Mouse (Mus musculus): ENCODE results near the gene Dnpep.

The Dnpep gene

DNA sequence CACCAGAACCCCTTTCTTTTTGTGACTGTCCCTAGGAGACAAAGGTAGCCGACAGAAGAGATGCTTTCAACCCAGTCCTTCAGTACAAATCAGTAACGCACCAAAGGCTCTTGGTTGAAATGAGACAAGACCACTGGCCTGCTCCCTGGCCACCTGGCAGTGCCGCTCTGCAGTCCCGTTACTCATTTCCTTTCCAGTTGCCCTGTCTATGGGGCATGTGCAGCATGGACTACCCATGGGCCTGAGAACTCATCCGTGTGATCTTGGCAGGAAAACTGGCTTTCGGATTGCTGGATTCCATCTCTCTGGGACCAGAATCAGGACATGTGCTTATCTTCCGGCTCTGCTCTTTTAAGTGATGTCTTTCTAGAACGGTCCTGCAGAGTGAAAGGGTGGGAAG, 26.5 kb downstream of the Dnpep start:
- H3K9me3 ChIP-seq (ENCODE audit: low read length): no peaks in the 10 kb centered on the region
- no peaks in the 10 kb centered on the region for H3K36me3 ChIP-seq (ENCODE audit: insufficient read depth, low read length)
- H3K4me1 ChIP-seq (replicated peaks; ENCODE audit: low read depth, low read length): peaks cover 29% of the 10 kb centered on the region
- H3K27me3 ChIP-seq (ENCODE audit: insufficient read depth, low read length): peaks cover 6% of the 10 kb centered on the region; the same call in 1 of the 2 replicates
- TF ChIP-seq NANOG (IDR thresholded peaks at IDR 0.05; ENCODE audit: borderline replicate concordance, low read length) (no peak), POU5F1 (IDR thresholded peaks at IDR 0.05; ENCODE audit: borderline replicate concordance, low read length) (no peak), CTCF (conservative IDR thresholded peaks at IDR 0.05; ENCODE audit: low read length) (no peak)
- no peak overlapping the region for H3K4me3 ChIP-seq (replicated peaks; ENCODE audit: low read length)

DNA sequence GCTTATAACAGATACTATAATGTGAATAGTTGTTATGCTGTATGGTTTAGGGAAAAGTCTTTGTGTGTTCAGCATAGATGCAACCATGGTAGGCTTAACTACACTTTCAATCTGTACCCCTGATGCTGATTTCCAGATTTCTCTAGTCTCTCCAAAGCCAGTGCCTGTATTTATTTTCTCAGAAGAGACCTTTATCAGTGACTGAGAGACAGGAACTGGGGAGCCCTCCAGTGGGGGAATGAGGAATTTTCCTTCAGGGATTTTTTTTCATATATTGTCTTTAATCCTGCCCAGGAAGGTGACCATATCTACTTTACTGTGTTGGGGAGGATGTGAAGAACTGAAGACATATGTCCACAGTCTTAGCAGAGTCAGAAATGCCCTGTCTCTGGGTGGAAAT, 27.2 kb downstream of the Dnpep start:
- Histone ChIP-seq H3K4me1 (replicated peaks; ENCODE audit: low read depth, low read length) (peaks cover 29% of the 10 kb centered on the region), H3K36me3 (ENCODE audit: insufficient read depth, low read length) (no peaks in the 10 kb centered on the region), H3K4me3 (replicated peaks; ENCODE audit: low read length) (no peak overlapping the region), H3K9me3 (ENCODE audit: low read length) (no peaks in the 10 kb centered on the region), H3K27me3 (ENCODE audit: insufficient read depth, low read length) (peaks cover 6% of the 10 kb centered on the region; the same call in 1 of the 2 replicates)
- TF ChIP-seq NANOG (IDR thresholded peaks at IDR 0.05; ENCODE audit: borderline replicate concordance, low read length) (no peak), POU5F1 (IDR thresholded peaks at IDR 0.05; ENCODE audit: borderline replicate concordance, low read length) (no peak), CTCF (conservative IDR thresholded peaks at IDR 0.05; ENCODE audit: low read length) (peak; percentile 53)

DNA sequence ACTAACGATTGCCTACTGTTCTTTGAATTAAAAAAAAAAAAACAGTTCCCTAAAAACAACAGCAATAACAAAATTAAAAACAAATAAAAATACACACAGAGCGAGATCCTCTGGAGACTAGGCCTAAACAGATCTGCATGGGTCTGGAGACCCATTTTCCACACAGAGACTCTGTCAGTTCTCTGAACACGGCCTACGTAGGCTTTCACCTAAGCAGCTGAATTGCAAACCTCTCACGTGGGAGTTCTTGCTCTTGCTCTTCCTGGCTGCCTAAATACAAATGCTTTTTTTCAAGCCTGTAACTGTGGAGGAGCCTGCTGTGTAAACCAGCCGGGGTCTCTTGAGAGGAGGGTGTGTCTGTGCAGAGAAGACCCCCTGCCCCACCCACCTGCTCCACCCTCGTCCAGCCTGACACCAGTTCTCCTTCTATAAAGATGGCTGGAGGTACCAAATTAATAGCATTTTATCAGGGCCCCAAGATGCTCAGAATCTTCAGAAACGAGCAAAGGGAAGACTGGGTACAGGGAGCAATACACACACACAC, 27.8 kb downstream of the Dnpep start:
- H3K36me3 ChIP-seq (ENCODE audit: insufficient read depth, low read length): no peaks in the 10 kb centered on the region
- peaks cover 29% of the 10 kb centered on the region for H3K4me1 ChIP-seq (replicated peaks; ENCODE audit: low read depth, low read length)
- no peaks in the 10 kb centered on the region for H3K9me3 ChIP-seq (ENCODE audit: low read length)
- TF ChIP-seq POU5F1 (IDR thresholded peaks at IDR 0.05; ENCODE audit: borderline replicate concordance, low read length): no peak
- no peak for TF ChIP-seq NANOG (IDR thresholded peaks at IDR 0.05; ENCODE audit: borderline replicate concordance, low read length)
- peaks cover 6% of the 10 kb centered on the region; the same call in 1 of the 2 replicates for H3K27me3 ChIP-seq (ENCODE audit: insufficient read depth, low read length)
- H3K4me3 ChIP-seq (replicated peaks; ENCODE audit: low read length): no peak overlapping the region

DNA sequence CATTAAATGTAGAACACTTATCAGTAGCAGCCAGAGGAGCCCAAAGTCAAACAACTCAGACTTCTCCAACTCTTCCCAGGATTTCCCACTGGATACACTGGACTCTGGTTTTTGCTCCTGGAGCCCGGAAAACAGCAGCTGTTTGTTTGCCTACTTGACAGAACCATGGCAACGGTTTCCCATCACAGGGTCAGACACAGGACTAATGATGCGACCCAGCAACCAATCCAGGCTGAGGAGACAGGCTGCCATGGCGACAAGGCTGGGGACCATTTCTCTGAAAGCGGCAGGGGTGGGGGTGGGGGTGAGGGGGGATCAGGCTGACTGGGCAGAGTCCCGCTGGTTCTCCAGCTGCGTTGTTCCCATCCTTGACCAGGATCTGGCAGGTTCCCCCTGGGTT, 28.4 kb downstream of the Dnpep start:
- Histone ChIP-seq H3K36me3 (ENCODE audit: insufficient read depth, low read length) (no peaks in the 10 kb centered on the region), H3K27me3 (ENCODE audit: insufficient read depth, low read length) (peaks cover 10% of the 10 kb centered on the region; the same call in 1 of the 2 replicates), H3K9me3 (ENCODE audit: low read length) (no peaks in the 10 kb centered on the region), H3K4me1 (replicated peaks; ENCODE audit: low read depth, low read length) (peaks cover 29% of the 10 kb centered on the region), H3K4me3 (replicated peaks; ENCODE audit: low read length) (no peak overlapping the region)
- no peak for TF ChIP-seq NANOG (IDR thresholded peaks at IDR 0.05; ENCODE audit: borderline replicate concordance, low read length)
- no peak for TF ChIP-seq POU5F1 (IDR thresholded peaks at IDR 0.05; ENCODE audit: borderline replicate concordance, low read length)
- no peak for TF ChIP-seq CTCF (conservative IDR thresholded peaks at IDR 0.05; ENCODE audit: low read length)

- Histone ChIP-seq H3K27me3 (ENCODE audit: insufficient read depth, low read length) (peaks cover 8% of the 10 kb centered on the region), H3K4me1 (replicated peaks; ENCODE audit: low read depth, low read length) (peaks cover 20% of the 10 kb centered on the region), H3K36me3 (ENCODE audit: insufficient read depth, low read length) (no peaks in the 10 kb centered on the region), H3K9me3 (ENCODE audit: low read length) (peaks cover 14% of the 10 kb centered on the region), H3K4me3 (replicated peaks; ENCODE audit: low read length) (no peak overlapping the region)
- no peak for TF ChIP-seq NANOG (IDR thresholded peaks at IDR 0.05; ENCODE audit: borderline replicate concordance, low read length)
- no peak for TF ChIP-seq CTCF (conservative IDR thresholded peaks at IDR 0.05; ENCODE audit: low read length)
- no peak for TF ChIP-seq POU5F1 (IDR thresholded peaks at IDR 0.05; ENCODE audit: borderline replicate concordance, low read length)
These were observed 32.9 kb downstream of the Dnpep start for GRCm38 (mm10) chr1:75284911-75285310.

GRCm38 (mm10) chr1:75283017-75283416, 34.8 kb downstream of the Dnpep start:
- peaks cover 23% of the 10 kb centered on the region for H3K27me3 ChIP-seq (ENCODE audit: insufficient read depth, low read length)
- H3K36me3 ChIP-seq (ENCODE audit: insufficient read depth, low read length): no peaks in the 10 kb centered on the region
- peaks cover 14% of the 10 kb centered on the region for H3K9me3 ChIP-seq (ENCODE audit: low read length)
- H3K4me3 ChIP-seq (replicated peaks; ENCODE audit: low read length): no peak overlapping the region
- TF ChIP-seq NANOG (IDR thresholded peaks at IDR 0.05; ENCODE audit: borderline replicate concordance, low read length): no peak
- TF ChIP-seq CTCF (conservative IDR thresholded peaks at IDR 0.05; ENCODE audit: low read length): no peak
- no peak for TF ChIP-seq POU5F1 (IDR thresholded peaks at IDR 0.05; ENCODE audit: borderline replicate concordance, low read length)
- peaks cover 20% of the 10 kb centered on the region for H3K4me1 ChIP-seq (replicated peaks; ENCODE audit: low read depth, low read length)

GRCm38 (mm10) chr1:75278228-75278627, 39.6 kb downstream of the Dnpep start, which contains the start of gene Resp18:
TSS of gene Resp18 (minus strand) at chr1:75278415.
- TF ChIP-seq POU5F1 (IDR thresholded peaks at IDR 0.05; ENCODE audit: borderline replicate concordance, low read length) (no peak), NANOG (IDR thresholded peaks at IDR 0.05; ENCODE audit: borderline replicate concordance, low read length) (no peak), CTCF (conservative IDR thresholded peaks at IDR 0.05; ENCODE audit: low read length) (no peak)
- Histone ChIP-seq H3K9me3 (ENCODE audit: low read length) (peaks cover 14% of the 10 kb centered on the region), H3K4me1 (replicated peaks; ENCODE audit: low read depth, low read length) (peaks cover 21% of the 10 kb centered on the region), H3K36me3 (ENCODE audit: insufficient read depth, low read length) (no peaks in the 10 kb centered on the region), H3K27me3 (ENCODE audit: insufficient read depth, low read length) (peaks cover 51% of the 10 kb centered on the region), H3K4me3 (replicated peaks; ENCODE audit: low read length) (peak within 1 kb of the TSS; percentile 65)

DNA sequence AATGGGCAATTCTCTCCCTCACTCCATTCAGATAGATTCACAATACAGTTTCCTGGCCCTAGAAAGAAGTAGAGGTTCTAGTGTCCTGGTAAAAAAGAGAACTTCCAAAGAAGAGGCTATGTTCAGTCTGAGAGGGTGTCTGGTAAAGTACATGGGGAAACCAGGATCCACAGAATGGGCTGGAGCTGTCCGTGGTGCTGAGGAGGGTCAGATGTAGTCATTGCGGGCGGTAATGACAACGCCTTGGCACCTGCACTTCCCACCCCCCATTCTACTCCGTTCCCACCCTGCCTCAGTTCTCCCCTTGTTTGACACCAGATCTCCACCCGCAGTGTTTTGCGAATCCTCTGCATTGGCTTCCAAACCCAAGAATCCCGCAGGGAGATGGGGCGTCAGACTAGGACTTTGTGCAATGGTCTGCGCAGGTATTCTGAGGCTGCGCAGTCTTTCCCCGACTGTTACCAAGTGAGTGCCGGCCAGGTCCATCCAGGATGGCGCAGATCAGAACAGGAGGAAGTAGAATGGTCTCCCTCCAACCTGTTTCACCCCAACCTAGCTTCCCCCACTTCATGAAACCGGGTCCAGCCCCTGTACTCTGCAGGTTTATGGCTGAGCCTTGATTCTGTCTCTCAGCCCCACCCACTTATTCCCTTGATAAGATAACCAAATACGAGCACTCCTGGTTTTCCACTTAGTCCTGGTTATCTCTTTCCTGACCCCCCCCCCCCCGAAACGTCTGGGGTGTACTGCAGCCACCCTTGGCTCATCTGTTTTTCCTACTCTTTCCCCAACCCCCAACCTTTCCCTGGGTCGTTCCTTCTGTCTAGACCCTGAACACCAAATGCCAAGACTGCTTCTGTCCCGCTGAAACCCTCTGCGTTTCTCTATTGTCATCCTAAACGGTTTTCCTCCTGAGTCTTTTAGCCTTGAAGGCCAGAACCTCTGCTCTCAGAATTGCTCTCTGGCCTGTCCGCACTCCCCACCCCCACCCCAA, 40.3 kb downstream of the Dnpep start:
- Histone ChIP-seq H3K4me1 (replicated peaks; ENCODE audit: low read depth, low read length) (peaks cover 15% of the 10 kb centered on the region), H3K9me3 (ENCODE audit: low read length) (peaks cover 14% of the 10 kb centered on the region)
- TF ChIP-seq POU5F1 (IDR thresholded peaks at IDR 0.05; ENCODE audit: borderline replicate concordance, low read length) (no peak), CTCF (conservative IDR thresholded peaks at IDR 0.05; ENCODE audit: low read length) (no peak), NANOG (IDR thresholded peaks at IDR 0.05; ENCODE audit: borderline replicate concordance, low read length) (no peak)

More for the DNA sequence above, 40.3 kb downstream of the Dnpep start:
- H3K4me3 ChIP-seq (replicated peaks; ENCODE audit: low read length): peak overlapping the region; percentile 65
- no peaks in the 10 kb centered on the region for H3K36me3 ChIP-seq (ENCODE audit: insufficient read depth, low read length)
- H3K27me3 ChIP-seq (ENCODE audit: insufficient read depth, low read length): peaks cover 54% of the 10 kb centered on the region
